Mouse (Mus musculus): ENCODE measurements at regions not wholly inside any gene's neighbourhood (a gene's known extent, or its start where the extent isn't known, plus 50 kb on each side); places are given as distances from the start of the nearest gene placed in this dataset.

DNA sequence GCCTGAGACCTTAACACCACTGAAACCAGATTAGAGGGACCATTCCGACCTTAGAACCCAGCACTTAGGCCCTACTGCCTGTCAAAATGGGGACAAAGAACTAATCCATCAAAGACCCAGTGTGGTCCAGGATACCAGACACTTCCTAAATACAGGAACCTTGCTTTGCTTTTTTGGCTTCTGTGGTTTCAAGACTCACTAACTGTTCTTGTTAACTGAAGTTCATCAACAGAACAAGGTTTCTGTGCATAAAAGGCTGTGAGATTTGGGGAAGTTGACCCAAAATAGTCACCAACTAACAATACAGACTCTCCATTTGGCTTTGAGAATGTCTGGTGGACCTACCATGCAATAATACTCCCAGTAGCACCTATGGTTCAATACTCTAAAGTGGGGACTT, 56.4 kb upstream of the Arglu1 start:
- Histone ChIP-seq H3K27ac (replicated peaks) (no peak overlapping the region), H3K36me3 (no peaks in the 10 kb centered on the region), H3K4me3 (no peak overlapping the region), H3K4me1 (no peaks in the 10 kb centered on the region), H3K27me3 (ENCODE audit: low read depth, poor library complexity, severe bottlenecking) (no peaks in the 10 kb centered on the region), H3K9me3 (replicated peaks) (no peaks in the 10 kb centered on the region)
- WGBS: 73% methylated on average over 1 of the region's 1 CpGs
- no peak for DNase-seq (ENCODE audit: low spot score)

GRCm38 (mm10) chr8:8745615-8746285, 55.4 kb upstream of the Arglu1 start:
- WGBS: 89% methylated on average over 9 of the region's 9 CpGs
- Histone ChIP-seq H3K27me3 (ENCODE audit: low read depth, poor library complexity, severe bottlenecking) (no peaks in the 10 kb centered on the region), H3K9me3 (replicated peaks) (no peaks in the 10 kb centered on the region), H3K27ac (replicated peaks) (no peak overlapping the region), H3K36me3 (no peaks in the 10 kb centered on the region), H3K4me3 (no peak overlapping the region), H3K4me1 (no peaks in the 10 kb centered on the region)
- DNase-seq (ENCODE audit: low spot score): no peak

Data from midbrain, embryonic 10.5 days (tissue).